27 mouse cellular contexts compared by ENCODE assay signal in genomic region chr3:146709086-146709485, GRCm38 (mm10). TPM values are rescaled to one million over a fixed set of nuclear protein-coding genes. Genes with fewer than 3 reads are reported as not detected.
DNase-seq lines count a peak whose midpoint lies in the region; ATAC-seq and TF ChIP-seq lines count a peak whose summit lies in the region.
"Had no signal": no experiment of that assay in that cellular context is flagged by ENCODE, and none has a peak within 500 bp of the region (broad histone marks: within the 10 kb centered on the region; RNA-seq: fewer than 3 reads in every experiment).

No protein-coding gene starts in this region.

- no peaks in the 10 kb centered on the region for H3K36me3 ChIP-seq in liver, embryonic 15.5 days (replicated peaks)
- H3K36me3 ChIP-seq in liver, embryonic 11.5 days (ENCODE audit: control insufficient read depth, insufficient read depth, low read length) = no peaks in the 10 kb centered on the region
- H3K36me3 ChIP-seq in stomach, postnatal 0 days (ENCODE audit: control insufficient read depth, insufficient read depth, low read length) = no peaks in the 10 kb centered on the region
- H3K36me3 ChIP-seq: embryonic facial prominence, embryonic 10.5 days; embryonic facial prominence, embryonic 12.5 days; forebrain, embryonic 15.5 days had no signal

- no peaks in the 10 kb centered on the region for H3K4me1 ChIP-seq in liver, embryonic 15.5 days (replicated peaks)
- no peaks in the 10 kb centered on the region for H3K4me1 ChIP-seq in liver, embryonic 11.5 days (replicated peaks; ENCODE audit: control insufficient read depth, insufficient read depth, low read length)
- H3K4me1 ChIP-seq in stomach, postnatal 0 days (replicated peaks; ENCODE audit: control insufficient read depth, insufficient read depth) = no peaks in the 10 kb centered on the region
- H3K4me1 ChIP-seq: embryonic facial prominence, embryonic 10.5 days; embryonic facial prominence, embryonic 12.5 days; forebrain, embryonic 13.5 days; forebrain, embryonic 15.5 days had no signal

- no peak for TF ChIP-seq CTCF in Patski (IDR thresholded peaks at IDR 0.05)
- no peak for TF ChIP-seq CTCF in stomach, postnatal 0 days (IDR thresholded peaks at IDR 0.05; ENCODE audit: low read depth)

- 0 out of 2 replicates have a peak overlapping the region, but pooled peaks have one; percentile 1 for H3K27ac ChIP-seq in liver, embryonic 15.5 days (replicated peaks)
- H3K27ac ChIP-seq in liver, embryonic 11.5 days (ENCODE audit: low read depth, low read length) = no peak overlapping the region
- H3K27ac ChIP-seq in stomach, postnatal 0 days (replicated peaks) = no peak overlapping the region
- H3K27ac ChIP-seq: embryonic facial prominence, embryonic 10.5 days; embryonic facial prominence, embryonic 12.5 days; forebrain, embryonic 13.5 days; forebrain, embryonic 15.5 days had no signal

- WGBS in liver, embryonic 15.5 days (ENCODE audit: insufficient replicate concordance) = 61% methylated on average over 1 of the region's 1 CpGs
- 97% methylated on average over 1 of the region's 1 CpGs for WGBS in liver, embryonic 11.5 days
- WGBS in stomach, postnatal 0 days = 63% methylated on average over 1 of the region's 1 CpGs

- H3K4me3 ChIP-seq in liver, embryonic 15.5 days (replicated peaks) = no peak overlapping the region
- no peak overlapping the region for H3K4me3 ChIP-seq in liver, embryonic 11.5 days (ENCODE audit: low read depth, low read length)
- H3K4me3 ChIP-seq in stomach, postnatal 0 days (ENCODE audit: low read depth, low read length) = no peak overlapping the region
- H3K4me3 ChIP-seq: embryonic facial prominence, embryonic 10.5 days; embryonic facial prominence, embryonic 12.5 days; forebrain, embryonic 13.5 days; forebrain, embryonic 15.5 days had no signal

- POLR2A ChIA-PET in Patski (lab: Charles Lee) = interaction anchor here (0.6 kb wide), 1 partner anchor 169 kb away, joined by 7 read pairs; no protein-coding TSS in a partner anchor

- no peak overlapping the region for H3K9ac ChIP-seq in liver, embryonic 15.5 days
- H3K9ac ChIP-seq in liver, embryonic 11.5 days (ENCODE audit: low read depth, low read length) = no peak overlapping the region
- H3K9ac ChIP-seq in stomach, postnatal 0 days (ENCODE audit: low read length) = no peak overlapping the region
- H3K9ac ChIP-seq: embryonic facial prominence, embryonic 12.5 days; forebrain, embryonic 13.5 days; forebrain, embryonic 15.5 days; forebrain, postnatal 0 days had no signal

- no peaks in the 10 kb centered on the region for H3K27me3 ChIP-seq in liver, embryonic 15.5 days
- no peaks in the 10 kb centered on the region for H3K27me3 ChIP-seq in liver, embryonic 11.5 days (replicated peaks; ENCODE audit: control insufficient read depth, insufficient read depth, low read length)
- no peaks in the 10 kb centered on the region for H3K27me3 ChIP-seq in Patski
- no peaks in the 10 kb centered on the region for H3K27me3 ChIP-seq in stomach, postnatal 0 days (ENCODE audit: control insufficient read depth, insufficient read depth, low read length)
- H3K27me3 ChIP-seq: embryonic facial prominence, embryonic 12.5 days; forebrain, embryonic 13.5 days; forebrain, embryonic 15.5 days had no signal

- in situ Hi-C loops in Patski (cut with MboI; ENCODE audit: low pct_unique_long_range_greater_than_20kb) = no loop called here

- ATAC-seq in liver, embryonic 15.5 days (ENCODE audit: insufficient read depth) = no peak
- ATAC-seq in liver, embryonic 11.5 days (replicated peaks; ENCODE audit: low FRiP score) = no peak
- peak; percentile 58 for ATAC-seq in Patski
- ATAC-seq in stomach, postnatal 0 days (ENCODE audit: low FRiP score, low TSS enrichment) = peak; percentile 54
- ATAC-seq in cerebellum, adult (ENCODE audit: insufficient number of reproducible peaks, low FRiP score, low TSS enrichment) = no peak
- ATAC-seq: forebrain, embryonic 13.5 days; forebrain, embryonic 15.5 days; forebrain, postnatal 0 days had no signal

- H3K9me3 ChIP-seq in liver, embryonic 15.5 days (replicated peaks) = no peaks in the 10 kb centered on the region
- no peaks in the 10 kb centered on the region for H3K9me3 ChIP-seq in liver, embryonic 11.5 days (ENCODE audit: control insufficient read depth, low read length)
- H3K9me3 ChIP-seq in stomach, postnatal 0 days (ENCODE audit: control insufficient read depth, low read length) = no peaks in the 10 kb centered on the region
- H3K9me3 ChIP-seq: embryonic facial prominence, embryonic 10.5 days; embryonic facial prominence, embryonic 12.5 days; forebrain, embryonic 13.5 days; forebrain, embryonic 15.5 days had no signal

- no peak for TF ChIP-seq EP300 in stomach, postnatal 0 days (optimal IDR thresholded peaks at IDR 0.05)

- H3K4me2 ChIP-seq in liver, embryonic 15.5 days = no peak overlapping the region
- H3K4me2 ChIP-seq in liver, embryonic 11.5 days = no peak overlapping the region
- H3K4me2 ChIP-seq in stomach, postnatal 0 days (replicated peaks; ENCODE audit: low read depth) = no peak overlapping the region
- H3K4me2 ChIP-seq: embryonic facial prominence, embryonic 12.5 days; forebrain, embryonic 13.5 days; forebrain, embryonic 15.5 days had no signal

- DNase-seq in liver, embryonic 11.5 days (ENCODE audit: low spot score) = no peak
- DNase-seq in 416B (ENCODE audit: low read depth) (peak; percentile 43), Patski (ENCODE audit: low read depth, low spot score) (no peak)
- DNase-seq in stomach, postnatal 0 days (ENCODE audit: low spot score) = no peak
- no peak for DNase-seq in adrenal gland, adult 18-20 months (ENCODE audit: low spot score in 2 of 2)
- DNase-seq in layer of hippocampus, adult 18-20 months (ENCODE audit: low spot score in 2 of 2) = no peak
- DNase-seq: adrenal gland, adult 8-10 months; adrenal gland, postnatal 14 days; adrenal gland, postnatal 36 days; cerebellum, adult 11-12 months; cerebellum, adult 2 months; cerebellum, adult 9-10 months; cerebellum, postnatal 10 days; cerebellum, postnatal 25 days; forebrain, postnatal 0 days had no signal

- CTCF ChIA-PET in Patski (lab: Charles Lee) = interaction anchor here (1.4 kb wide), 1 partner anchor 30 kb away, joined by 3 read pairs; no protein-coding TSS in a partner anchor

RNA-seq across cellular contexts. Expression of gene Samd13, which starts 23.7 kb away (rescaled TPM):
- 0.33 and 0.45 TPM in 2 replicates for polyA plus RNA-seq in liver, embryonic 15.5 days (2015; fragmentation: Nextera tagmentation; extraction: Ambion mirVana)
- 0.47 and 0.73 TPM in 2 replicates for polyA plus RNA-seq in liver, embryonic 11.5 days (2014; fragmentation: Nextera tagmentation; extraction: Ambion mirVana)
- polyA plus RNA-seq in Patski (2021) = not detected
- 0.45 and 0.64 TPM in 2 replicates for polyA plus RNA-seq in stomach, postnatal 0 days (2015; fragmentation: Nextera tagmentation; extraction: Ambion mirVana)
- under 1 TPM in 1 of 2 experiments, not detected in 1; 0.58 TPM for total RNA-seq in adrenal gland, adult 18-20 months (2021)
- not detected for total RNA-seq in layer of hippocampus, adult 18-20 months (2021)
- polyA plus RNA-seq: brain, embryonic 14.5 days; cerebellum, adult 2 months had no signal

RNA-seq across cellular contexts. Expression of gene 4930503B20Rik, which starts 58.0 kb away (rescaled TPM):
- not detected in 2 replicates for polyA plus RNA-seq in liver, embryonic 15.5 days (2015; fragmentation: Nextera tagmentation; extraction: Ambion mirVana)
- polyA plus RNA-seq in liver, embryonic 11.5 days (2014; fragmentation: Nextera tagmentation; extraction: Ambion mirVana) = not detected in 2 replicates
- polyA plus RNA-seq in Patski (2021) = 0.44 TPM
- polyA plus RNA-seq in stomach, postnatal 0 days (2015; fragmentation: Nextera tagmentation; extraction: Ambion mirVana) = not detected in 2 replicates
- not detected for total RNA-seq in adrenal gland, adult 18-20 months (2021)
- not detected for total RNA-seq in layer of hippocampus, adult 18-20 months (2021)
- total RNA-seq: adrenal gland, adult 8-10 months; adrenal gland, postnatal 14 days; adrenal gland, postnatal 36 days; ES-E14; forebrain, postnatal 0 days had no signal
- polyA plus RNA-seq: C2C12; cerebellum, adult 2 months; embryonic facial prominence, embryonic 10.5 days; embryonic facial prominence, embryonic 12.5 days; embryonic facial prominence, embryonic 14.5 days; forebrain, embryonic 11.5 days; forebrain, embryonic 13.5 days; forebrain, embryonic 15.5 days; frontal cortex, adult 2 months had no signal

Comparison
In these comparisons a context has a peak if more than half of its experiments do, and no peak if none do; other contexts are left out.
1. ATAC-seq: peak in Patski (single experiment) and stomach, postnatal 0 days (single experiment); none in liver, embryonic 15.5 days (single experiment), liver, embryonic 11.5 days (single experiment) and cerebellum, adult (single experiment).